ENCODE assay signal across 24 mouse cellular contexts in genomic region chr9:111174071-111174470, GRCm38 (mm10).
"Had no signal": no experiment of that assay in that cellular context is flagged by ENCODE, and none has a peak within 500 bp of the region (broad histone marks: within the 10 kb centered on the region; RNA-seq: fewer than 3 reads in every experiment).

No protein-coding gene starts in this region.

- H3K27me3 ChIP-seq: heart, embryonic 13.5 days; heart, embryonic 15.5 days; hindbrain, embryonic 13.5 days; hindbrain, embryonic 15.5 days; kidney, embryonic 15.5 days; limb, embryonic 13.5 days; limb, embryonic 15.5 days had no signal

- ATAC-seq: forebrain, postnatal 0 days; hindbrain, postnatal 0 days; intestine, embryonic 16.5 days had no signal

- H3K4me1 ChIP-seq: hindbrain, embryonic 13.5 days; hindbrain, embryonic 15.5 days; limb, embryonic 13.5 days; limb, embryonic 15.5 days had no signal

- H3K4me3 ChIP-seq: heart, embryonic 13.5 days; heart, embryonic 15.5 days; hindbrain, embryonic 13.5 days; hindbrain, embryonic 15.5 days; kidney, embryonic 15.5 days; limb, embryonic 13.5 days; limb, embryonic 15.5 days had no signal

- H3K27ac ChIP-seq: heart, embryonic 13.5 days; heart, embryonic 15.5 days; hindbrain, embryonic 13.5 days; hindbrain, embryonic 15.5 days; hindbrain, postnatal 0 days; kidney, embryonic 15.5 days; kidney, postnatal 0 days; limb, embryonic 13.5 days; limb, embryonic 15.5 days had no signal

- H3K9me3 ChIP-seq: heart, embryonic 13.5 days; heart, embryonic 15.5 days; hindbrain, embryonic 13.5 days; hindbrain, embryonic 15.5 days; kidney, embryonic 15.5 days; limb, embryonic 13.5 days; limb, embryonic 15.5 days had no signal

- DNase-seq: forebrain, postnatal 0 days; gastrocnemius, postnatal 14 days; gastrocnemius, postnatal 36 days; heart, adult 18-20 months; heart, postnatal 14 days; heart, postnatal 36 days; kidney, adult 11 months; kidney, adult 2 months; kidney, adult 9 months; kidney, postnatal 14 days; kidney, postnatal 36 days; layer of hippocampus, adult 9-11 months; layer of hippocampus, postnatal 36 days; left cerebral cortex, postnatal 4 days had no signal

- H3K36me3 ChIP-seq: hindbrain, embryonic 15.5 days; kidney, embryonic 15.5 days; limb, embryonic 13.5 days; limb, embryonic 15.5 days had no signal
